Mouse (Mus musculus) frontal cortex, postnatal 36 days (tissue): Measurements from ENCODE around the gene Zfp740.

Experiments used
- DNase-seq, 2 experiments: peaks; one replicate each; pipeline ENCODE4 v3.0.0; 2022; ENCODE audit warnings: low spot score in 2 of 2

The Zfp740 gene

GRCm38 (mm10) chr15:102248812-102249191 lies 45.8 kb downstream of the Zfp740 start:
- no peak for DNase-seq

- peak in 1 of 2 experiments; percentile 21 for DNase-seq
These were observed 46.2 kb downstream of the Zfp740 start for GRCm38 (mm10) chr15:102249251-102249691.

GRCm38 (mm10) chr15:102249967-102250366 lies 46.9 kb downstream of the Zfp740 start:
- DNase-seq = no peak

GRCm38 (mm10) chr15:102250521-102250920 lies 47.5 kb downstream of the Zfp740 start:
- DNase-seq = no peak

GRCm38 (mm10) chr15:102255547-102256255 lies 52.7 kb downstream of the Zfp740 start:
- DNase-seq = no peak

- DNase-seq = peak in 1 of 2 experiments; percentile 37
These were observed 53.6 kb downstream of the Zfp740 start for GRCm38 (mm10) chr15:102256431-102257201.

- DNase-seq = no peak
These were observed 54.4 kb downstream of the Zfp740 start, which contains the start of gene Rarg for GRCm38 (mm10) chr15:102257202-102258075. TSS of gene Rarg (minus strand) at chr15:102257517.

- peak in 1 of 2 experiments; percentile 41 for DNase-seq
These were observed 55.0 kb downstream of the Zfp740 start for GRCm38 (mm10) chr15:102258076-102258470.

- no peak for DNase-seq
These were observed 55.7 kb downstream of the Zfp740 start for GRCm38 (mm10) chr15:102258581-102259253.

- DNase-seq = peak; percentile 59 to 71
These were observed 59.5 kb downstream of the Zfp740 start for GRCm38 (mm10) chr15:102262582-102262981.

- no peak for DNase-seq
These were observed 60.0 kb downstream of the Zfp740 start for GRCm38 (mm10) chr15:102263037-102263436.
